Mouse (Mus musculus) liver, embryonic 12.5 days (tissue): Measurements from ENCODE around the gene Ganab. TPM values are rescaled to one million over a fixed set of nuclear protein-coding genes. Genes with fewer than 3 reads are reported as not detected.

Source experiments
- ATAC-seq: fragments of 200-750 bp; cut with Nextera tagmentation; 2 replicates; pipeline ENCODE4 v1.8.0; 2017; ENCODE audit warnings: moderate number of reproducible peaks, mild to moderate bottlenecking, moderate library complexity
- H3K27ac ChIP-seq: fragments of 300-500 bp; sonication (generic); 2 replicates; pipeline ENCODE4 v1.5.1; 2016; ENCODE audit warnings: mild to moderate bottlenecking
- H3K27me3 ChIP-seq: fragments of 300-500 bp; sonication (generic); replicated peaks from 2 replicates; pipeline ENCODE4 v1.6.1; 2016; ENCODE audit warnings: mild to moderate bottlenecking, moderate library complexity
- H3K36me3 ChIP-seq: fragments of 300-500 bp; sonication (generic); 2 replicates; pipeline ENCODE4 v1.6.1; 2016; ENCODE audit warnings: mild to moderate bottlenecking, moderate library complexity
- H3K4me1 ChIP-seq: fragments of 300-500 bp; sonication (generic); 2 replicates; pipeline ENCODE4 v1.6.1; 2016
- H3K4me2 ChIP-seq: fragments of 300-500 bp; sonication (generic); 2 replicates; pipeline ENCODE4 v1.6.1; 2016; ENCODE audit warnings: mild to moderate bottlenecking, moderate library complexity
- H3K4me3 ChIP-seq: fragments of 300-500 bp; sonication (generic); 2 replicates; pipeline ENCODE4 v1.5.1; 2016; ENCODE audit warnings: mild to moderate bottlenecking, moderate library complexity
- H3K9ac ChIP-seq: fragments of 300-500 bp; sonication (generic); 2 replicates; pipeline ENCODE4 v1.6.1; 2016; ENCODE audit warnings: mild to moderate bottlenecking, moderate library complexity
- H3K9me3 ChIP-seq: fragments of 300-500 bp; sonication (generic); replicated peaks from 2 replicates; pipeline ENCODE4 v1.6.1; 2016; ENCODE audit warnings: mild to moderate bottlenecking, moderate library complexity
- WGBS: fragments of 180-500 bp; shearing (Covaris S2); methylation state at CpG from one replicate; pipeline ENCODE4 v1.1.7; 2016; ENCODE audit not compliant: insufficient replicate concordance; 5-methylcytosine and 5-hydroxymethylcytosine counted together
- polyA plus RNA-seq: library from polyadenylated mRNA; unstranded; fragments of >200 nt; fragmentation: Nextera tagmentation; extraction: Ambion mirVana; gene quantifications from 2 replicates; pipeline ENCODE4 v1.2.1, GENCODE M21; 2016

Ganab gene
- polyA plus RNA-seq, 1 experiment from 2014 or later = 61.9 TPM

DNA sequence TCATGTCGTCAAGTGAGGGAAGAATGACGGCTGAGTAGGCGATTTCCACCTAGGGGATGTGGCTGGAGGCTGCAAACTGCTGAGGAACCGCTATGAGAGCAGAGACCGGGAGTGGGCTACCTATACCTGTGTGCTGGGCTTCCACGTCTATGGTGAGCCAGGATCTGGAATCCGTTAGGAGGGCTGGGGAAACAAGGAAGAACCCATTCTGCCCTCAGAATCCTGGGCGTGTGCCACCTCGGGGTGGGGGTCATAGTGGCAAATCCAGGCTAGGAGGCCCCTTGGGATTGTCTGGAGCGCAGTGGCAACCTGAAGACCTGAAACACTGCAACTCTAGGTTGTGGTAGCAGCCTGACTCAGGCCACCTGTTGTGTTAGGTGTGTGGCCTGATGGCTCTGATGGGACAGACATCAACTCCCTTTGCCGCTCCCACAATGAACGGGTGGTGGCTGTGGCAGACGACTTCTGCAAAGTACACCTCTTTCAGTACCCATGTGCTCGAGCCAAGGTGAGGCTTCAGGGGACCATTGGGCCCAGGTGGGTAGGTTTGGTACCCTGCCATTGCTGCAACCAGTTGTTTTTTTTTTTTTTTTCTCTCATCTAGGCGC, 42.8 kb downstream of the Ganab start:
- peak overlapping the region; percentile 97 for H3K27ac ChIP-seq
- peak overlapping the region; percentile 69 for H3K4me2 ChIP-seq
- no peak overlapping the region for H3K4me3 ChIP-seq
- peak overlapping the region; percentile 99 for H3K9ac ChIP-seq
- ATAC-seq = no peak
- H3K27me3 ChIP-seq = no peaks in the 10 kb centered on the region
- peaks cover 69% of the 10 kb centered on the region for H3K36me3 ChIP-seq
- whole genome bisulfite sequencing = 78% methylated on average over 15 of the region's 15 CpGs
- H3K9me3 ChIP-seq = no peaks in the 10 kb centered on the region
- H3K4me1 ChIP-seq = peaks cover 43% of the 10 kb centered on the region

DNA sequence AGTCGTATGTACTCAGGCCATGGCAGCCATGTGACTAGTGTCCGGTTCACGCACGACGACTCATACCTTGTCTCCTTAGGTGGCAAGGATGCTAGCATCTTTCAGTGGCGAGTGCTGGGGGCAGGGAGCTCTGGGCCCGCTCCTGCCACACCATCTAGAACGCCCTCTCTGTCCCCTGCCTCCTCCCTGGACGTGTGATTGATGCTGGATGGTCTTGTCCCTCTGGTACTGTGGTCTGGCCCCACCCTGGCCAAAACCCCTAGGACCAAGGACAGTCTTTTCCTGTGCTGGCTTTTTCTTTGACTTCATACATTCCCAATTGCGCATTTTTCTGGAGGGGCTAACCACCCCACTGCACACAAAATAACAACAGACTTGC, 43.3 kb downstream of the Ganab start:
- Histone ChIP-seq H3K9me3 (no peaks in the 10 kb centered on the region), H3K4me1 (peaks cover 48% of the 10 kb centered on the region)
- 54% methylated on average over 10 of the region's 10 CpGs for WGBS

DNA sequence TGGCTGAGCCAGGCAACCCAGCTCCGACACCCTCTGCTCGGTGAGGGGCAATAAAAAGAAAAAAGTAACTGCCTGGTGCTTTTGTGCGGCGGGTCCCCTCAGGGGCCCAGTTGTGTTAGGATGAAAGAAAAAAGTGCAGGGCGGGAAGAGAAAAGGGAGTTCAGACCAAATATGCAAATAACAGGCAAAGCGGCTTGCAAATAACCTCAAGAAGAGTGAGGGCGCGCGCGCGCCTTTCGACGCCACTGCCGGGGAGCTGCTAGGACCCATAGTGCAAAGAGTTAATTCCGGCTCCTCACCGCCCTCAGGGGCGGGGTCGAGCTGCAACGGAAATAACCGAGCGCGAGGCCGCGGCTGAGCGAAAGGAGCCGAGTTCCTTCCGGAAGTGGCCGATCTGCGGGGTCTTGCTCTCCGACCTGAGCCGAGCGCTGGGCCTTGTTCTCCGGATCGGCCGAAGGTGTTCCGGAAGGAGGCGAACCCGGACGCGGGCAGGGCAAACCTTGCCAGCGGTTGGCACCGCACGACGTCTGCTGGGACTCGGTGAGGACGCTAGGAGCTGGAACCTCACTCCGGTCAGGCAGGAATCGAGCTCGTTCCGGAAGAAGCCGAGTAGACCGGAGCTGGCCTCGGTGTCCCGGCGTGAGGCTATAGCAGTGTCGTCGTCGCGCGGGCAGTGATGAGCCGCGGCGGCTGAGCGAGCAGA, 43.8 kb downstream of the Ganab start, which contains the start of gene Mta2:
TSS of gene Mta2 (plus strand) at position 361 of the 703 bp plus-strand sequence.
- Histone ChIP-seq H3K27me3 (no peaks in the 10 kb centered on the region), H3K4me1 (peaks cover 53% of the 10 kb centered on the region), H3K4me3 (peak within 1 kb of the TSS; percentile 97), H3K9me3 (no peaks in the 10 kb centered on the region), H3K9ac (peak within 1 kb of the TSS; percentile 99), H3K36me3 (peaks cover 69% of the 10 kb centered on the region), H3K4me2 (peak within 1 kb of the TSS; percentile 69), H3K27ac (peak within 1 kb of the TSS; percentile 97)
- ATAC-seq = peak; percentile 89
- under 1% methylated on average over 64 of the region's 64 CpGs for WGBS

More for the DNA sequence above, 43.3 kb downstream of the Ganab start:
- Histone ChIP-seq H3K36me3 (peaks cover 69% of the 10 kb centered on the region), H3K27me3 (no peaks in the 10 kb centered on the region), H3K27ac (peak overlapping the region; percentile 97), H3K9ac (peak overlapping the region; percentile 99), H3K4me2 (peak overlapping the region; percentile 69), H3K4me3 (peak overlapping the region; percentile 97)
- 0 out of 2 replicates have a peak, but pooled peaks have one; percentile 2 for ATAC-seq

DNA sequence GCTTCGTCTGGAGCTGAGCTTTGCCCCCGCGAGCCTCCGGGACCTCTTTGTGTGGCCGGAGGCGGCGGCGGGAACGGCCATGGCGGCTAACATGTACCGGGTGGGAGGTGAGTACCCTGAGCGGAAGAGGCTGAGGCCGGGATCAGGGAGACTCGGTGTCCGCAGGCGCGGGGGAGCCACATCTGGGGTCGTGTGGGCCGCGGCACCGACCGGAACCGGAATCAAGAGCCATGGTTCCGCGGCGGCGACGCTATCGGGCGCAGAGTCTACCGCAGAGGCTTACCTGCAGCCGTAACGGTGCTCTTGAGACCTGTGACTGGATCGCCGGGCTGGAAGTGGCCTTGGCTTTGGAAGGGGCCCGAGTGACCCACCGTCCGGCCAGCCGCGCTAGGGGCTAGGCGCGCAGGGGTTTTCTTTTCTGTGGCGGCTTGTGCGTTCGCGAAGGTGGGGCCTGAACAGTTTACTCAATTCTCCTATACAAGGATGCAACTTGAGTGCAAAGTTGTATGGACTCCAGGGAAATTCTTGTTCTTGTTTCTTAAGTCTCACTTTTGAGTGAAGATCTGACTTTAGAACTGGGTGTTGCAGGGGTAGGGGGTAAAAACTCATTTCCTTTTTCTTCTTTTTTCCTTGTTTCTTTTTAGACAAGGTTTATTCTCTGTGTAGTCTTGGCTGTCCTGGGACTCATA, 44.5 kb downstream of the Ganab start:
- Histone ChIP-seq H3K4me3 (peak overlapping the region; percentile 97), H3K9me3 (no peaks in the 10 kb centered on the region), H3K4me1 (peaks cover 59% of the 10 kb centered on the region)

DNA sequence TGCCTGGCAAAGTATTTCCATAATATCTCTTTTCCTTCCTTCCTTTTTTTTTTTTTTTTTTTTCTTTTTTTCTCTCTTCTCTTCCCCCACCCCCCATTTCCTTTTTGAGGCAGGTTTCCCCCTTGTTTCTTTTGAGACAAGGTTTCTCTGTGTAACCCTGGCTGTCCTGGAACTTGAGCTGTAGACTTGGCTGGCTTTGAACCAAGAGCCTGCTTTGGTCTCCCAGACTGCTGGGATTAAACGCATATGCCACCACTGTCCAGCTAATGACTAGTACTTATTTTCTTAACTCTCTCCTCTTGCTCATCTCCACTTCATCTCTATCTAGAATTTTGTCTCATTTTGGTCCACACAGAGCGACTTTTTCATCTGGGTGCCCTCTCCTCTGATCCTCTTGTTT, 45.2 kb downstream of the Ganab start:
- no peak for ATAC-seq
- H3K4me3 ChIP-seq = peak overlapping the region; percentile 97
- H3K9ac ChIP-seq = peak overlapping the region; percentile 99
- H3K4me1 ChIP-seq = peaks cover 66% of the 10 kb centered on the region
- WGBS = 32% methylated on average over 2 of the region's 2 CpGs
- no peaks in the 10 kb centered on the region for H3K9me3 ChIP-seq
- peaks cover 70% of the 10 kb centered on the region for H3K36me3 ChIP-seq
- peak overlapping the region; percentile 97 for H3K27ac ChIP-seq
- H3K4me2 ChIP-seq = peak overlapping the region; percentile 69
- no peaks in the 10 kb centered on the region for H3K27me3 ChIP-seq

More for the DNA sequence above, 44.5 kb downstream of the Ganab start:
- Histone ChIP-seq H3K4me2 (peak overlapping the region; percentile 69), H3K27ac (peak overlapping the region; percentile 97), H3K27me3 (no peaks in the 10 kb centered on the region), H3K9ac (peak overlapping the region; percentile 99), H3K36me3 (peaks cover 68% of the 10 kb centered on the region)
- peak; percentile 20 for ATAC-seq
- WGBS = under 1% methylated on average over 46 of the region's 46 CpGs

DNA sequence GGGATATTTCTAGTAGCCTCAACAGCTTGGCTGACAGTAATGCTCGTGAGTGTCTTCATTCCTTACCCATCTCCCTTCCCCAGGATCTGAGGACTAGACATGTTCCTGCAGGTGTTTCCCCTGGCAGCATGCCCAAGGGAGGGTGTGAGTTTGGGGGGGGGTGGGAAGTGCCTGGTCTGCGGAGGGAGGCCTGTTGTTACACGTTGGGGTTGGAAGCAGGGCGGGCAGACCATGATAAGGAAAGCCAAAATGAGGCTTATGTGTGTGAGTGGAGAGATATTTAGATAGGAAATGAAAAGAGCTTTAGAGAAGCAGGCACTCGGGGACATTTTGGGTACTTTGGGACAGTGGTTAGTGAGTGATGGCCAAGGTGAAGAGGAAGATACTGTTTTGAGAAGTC, 46.2 kb downstream of the Ganab start:
- peaks cover 70% of the 10 kb centered on the region for H3K36me3 ChIP-seq
- peak overlapping the region; percentile 99 for H3K9ac ChIP-seq
- WGBS = 14% methylated on average over 5 of the region's 5 CpGs
- peak overlapping the region; percentile 69 for H3K4me2 ChIP-seq
- peak overlapping the region; percentile 97 for H3K27ac ChIP-seq
- peaks cover 67% of the 10 kb centered on the region for H3K4me1 ChIP-seq
- peak; percentile 51 for ATAC-seq
- no peaks in the 10 kb centered on the region for H3K9me3 ChIP-seq
- peak overlapping the region; percentile 97 for H3K4me3 ChIP-seq
- H3K27me3 ChIP-seq = no peaks in the 10 kb centered on the region

DNA sequence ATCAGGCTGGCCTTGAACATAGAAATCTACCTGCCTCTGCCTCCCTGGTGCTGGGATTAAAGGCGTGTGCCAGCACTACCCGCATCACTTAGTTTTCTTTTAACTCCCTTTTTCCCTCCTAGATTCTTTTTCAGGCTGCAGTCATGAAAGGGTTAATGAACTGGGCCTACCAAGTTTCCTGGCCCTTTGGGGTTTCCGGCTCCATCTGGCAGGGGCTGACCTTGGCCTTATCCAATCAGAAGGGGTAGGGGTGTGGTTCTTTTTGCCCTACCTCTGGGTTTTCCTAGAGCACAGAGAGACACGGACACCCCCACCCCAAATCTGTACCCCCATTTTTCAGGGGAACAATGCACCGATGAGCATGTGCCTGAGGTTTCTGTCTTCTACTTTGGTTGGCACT, 46.9 kb downstream of the Ganab start:
- Histone ChIP-seq H3K4me3 (peak overlapping the region; percentile 30), H3K27me3 (no peaks in the 10 kb centered on the region), H3K36me3 (peaks cover 71% of the 10 kb centered on the region), H3K4me1 (peaks cover 67% of the 10 kb centered on the region), H3K9ac (peak overlapping the region; percentile 99), H3K27ac (peak overlapping the region; percentile 97), H3K9me3 (no peaks in the 10 kb centered on the region), H3K4me2 (peak overlapping the region; percentile 69)
- 25% methylated on average over 5 of the region's 5 CpGs for WGBS
- ATAC-seq = no peak

DNA sequence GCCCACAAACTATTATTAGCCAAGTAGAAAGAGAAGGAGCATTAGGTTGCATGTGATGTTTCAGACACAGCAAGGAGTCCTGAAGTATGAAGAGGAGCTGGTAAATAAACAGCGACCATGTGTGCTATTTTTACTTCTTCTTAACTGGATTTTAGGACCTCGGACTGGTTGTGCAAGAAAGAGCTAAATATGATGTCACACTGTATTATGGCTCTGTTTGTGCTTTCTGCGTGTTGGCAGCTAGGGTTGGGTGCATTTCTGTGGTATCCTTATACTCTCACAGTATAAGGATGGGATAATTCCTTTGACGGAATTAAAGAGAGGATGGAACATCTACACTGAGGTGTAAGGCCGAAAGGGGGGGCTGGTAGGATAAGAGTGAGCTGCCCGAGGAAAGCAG, 47.4 kb downstream of the Ganab start:
- no peak for ATAC-seq
- H3K4me2 ChIP-seq = peak overlapping the region; percentile 69
- WGBS = 81% methylated on average over 6 of the region's 6 CpGs
- peak overlapping the region; percentile 97 for H3K27ac ChIP-seq
- H3K4me1 ChIP-seq = peaks cover 65% of the 10 kb centered on the region
- H3K36me3 ChIP-seq = peaks cover 73% of the 10 kb centered on the region
- no peaks in the 10 kb centered on the region for H3K9me3 ChIP-seq
- no peaks in the 10 kb centered on the region for H3K27me3 ChIP-seq
- peak overlapping the region; percentile 30 for H3K4me3 ChIP-seq
- H3K9ac ChIP-seq = peak overlapping the region; percentile 99; the same call in 1 of the 2 replicates

DNA sequence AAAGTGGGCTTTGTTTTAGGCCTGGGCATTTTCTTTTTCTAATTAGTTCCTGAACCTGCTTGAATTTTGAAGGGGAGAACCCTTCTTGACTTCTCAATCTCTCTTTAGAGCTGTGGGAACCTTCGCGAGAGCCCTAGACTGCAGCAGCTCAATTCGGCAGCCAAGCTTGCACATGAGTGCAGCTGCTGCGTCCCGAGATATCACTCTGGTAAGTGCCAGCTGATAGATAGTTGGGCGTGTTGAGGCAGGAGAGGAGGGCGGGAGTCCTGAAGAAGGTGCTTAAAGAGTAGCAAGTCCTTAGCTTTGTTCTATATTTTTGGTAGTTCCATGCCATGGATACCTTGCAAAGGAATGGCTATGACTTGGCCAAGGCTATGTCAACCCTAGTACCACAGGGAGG, 49.1 kb downstream of the Ganab start:
- no peaks in the 10 kb centered on the region for H3K27me3 ChIP-seq
- peak overlapping the region; percentile 69 for H3K4me2 ChIP-seq
- peak overlapping the region; percentile 76 for H3K27ac ChIP-seq
- no peaks in the 10 kb centered on the region for H3K9me3 ChIP-seq
- peaks cover 84% of the 10 kb centered on the region for H3K36me3 ChIP-seq
- peak overlapping the region; percentile 5; the same call in 1 of the 2 replicates for H3K4me3 ChIP-seq
- H3K9ac ChIP-seq = peak overlapping the region; percentile 50
- WGBS = 43% methylated on average over 7 of the region's 7 CpGs
- H3K4me1 ChIP-seq = peaks cover 61% of the 10 kb centered on the region
- ATAC-seq = peak; percentile 58; the same call in 1 of the 2 replicates

DNA sequence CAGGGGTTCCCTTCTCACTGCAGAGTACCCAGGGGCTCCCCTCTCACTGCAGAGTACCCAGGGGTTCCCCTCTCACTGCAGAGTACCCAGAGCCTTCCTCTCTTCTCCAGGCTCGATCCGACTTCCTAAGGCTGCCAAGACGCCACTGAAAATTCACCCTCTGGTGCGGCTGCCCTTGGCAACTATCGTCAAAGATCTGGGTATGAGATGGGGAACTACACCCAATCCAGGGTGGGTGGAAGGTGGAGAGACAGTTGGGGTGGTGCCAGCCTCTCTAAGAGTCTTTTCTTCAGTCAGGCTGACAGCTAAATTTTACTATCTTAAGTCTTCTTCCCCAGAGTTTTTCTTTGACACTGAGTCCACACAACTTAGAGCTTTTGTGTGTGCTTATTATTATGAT, 52.3 kb downstream of the Ganab start:
- Histone ChIP-seq H3K36me3 (peaks cover 77% of the 10 kb centered on the region), H3K9ac (no peak overlapping the region), H3K4me2 (no peak overlapping the region), H3K4me3 (no peak overlapping the region), H3K4me1 (peaks cover 66% of the 10 kb centered on the region), H3K27ac (0 out of 2 replicates have a peak overlapping the region, but pooled peaks have one; percentile 9), H3K27me3 (no peaks in the 10 kb centered on the region), H3K9me3 (no peaks in the 10 kb centered on the region)
- 81% methylated on average over 5 of the region's 5 CpGs for WGBS
- ATAC-seq = no peak

DNA sequence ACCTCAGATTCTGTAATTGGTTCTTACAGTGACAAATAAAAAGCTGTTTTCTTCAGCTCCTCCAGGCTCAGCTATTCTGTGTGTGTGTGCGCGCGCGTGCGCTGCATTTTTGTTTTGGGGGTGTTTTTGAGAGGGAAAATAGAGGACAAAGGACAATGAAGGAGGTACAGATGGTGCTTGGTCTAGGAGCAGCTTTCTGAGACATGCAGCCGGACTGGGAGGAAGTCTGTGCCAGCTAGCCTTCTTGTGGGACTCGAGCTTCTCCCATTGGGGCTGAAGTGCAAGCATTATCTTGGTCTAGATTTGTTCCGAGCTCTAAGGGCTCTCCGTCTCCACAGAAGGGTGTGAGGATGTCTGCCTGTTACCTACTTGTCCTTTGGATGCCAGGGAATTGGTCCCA, 54.4 kb downstream of the Ganab start:
- H3K9me3 ChIP-seq = no peaks in the 10 kb centered on the region
- peaks cover 78% of the 10 kb centered on the region for H3K36me3 ChIP-seq
- 85% methylated on average over 9 of the region's 9 CpGs for WGBS
- peaks cover 53% of the 10 kb centered on the region for H3K4me1 ChIP-seq
- peak overlapping the region; percentile 80; the same call in 1 of the 2 replicates for H3K9ac ChIP-seq
- ATAC-seq = no peak
- H3K4me3 ChIP-seq = no peak overlapping the region
- no peaks in the 10 kb centered on the region for H3K27me3 ChIP-seq
- H3K4me2 ChIP-seq = peak overlapping the region; percentile 85
- H3K27ac ChIP-seq = peak overlapping the region; percentile 82
